Mouse (Mus musculus) liver, embryonic 14.5 days (tissue): ENCODE measurements around the gene Olfr90. TPM values are rescaled to one million over a fixed set of nuclear protein-coding genes. Genes with fewer than 3 reads are reported as not detected.

Experiments
- ATAC-seq: fragments of 200-750 bp; cut with Nextera tagmentation; 2 replicates; pipeline ENCODE4 v1.8.0; 2017; ENCODE audit warnings: moderate number of reproducible peaks, mild to moderate bottlenecking, moderate library complexity; ENCODE audit not compliant: insufficient read depth
- DNase-seq, 3 experiments: peaks; one replicate each; pipeline ENCODE4 v3.0.0-alpha.2; 2012 to 2013; ENCODE audit warnings: low read depth in 3 of 3, low spot score in 3 of 3
- H3K27ac ChIP-seq: fragments of 300-500 bp; sonication (generic); 2 replicates; pipeline ENCODE4 v1.5.1; 2014; ENCODE audit warnings: moderate library complexity, mild to moderate bottlenecking, control low read depth, inconsistent platforms
- H3K27me3 ChIP-seq: fragments of 300-500 bp; sonication (generic); 2 replicates; pipeline ENCODE4 v1.6.1; 2014; ENCODE audit warnings: mild to moderate bottlenecking, low read length, moderate library complexity; ENCODE audit not compliant: control insufficient read depth, insufficient read depth
- H3K36me3 ChIP-seq: fragments of 300-500 bp; sonication (generic); replicated peaks from 2 replicates; pipeline ENCODE4 v1.6.1; 2014; ENCODE audit warnings: low read depth; ENCODE audit not compliant: control insufficient read depth, insufficient read depth
- H3K4me1 ChIP-seq, 2 experiments: fragments of 200-500 bp in 1 of 2; fragments of 300-500 bp in 1 of 2; sonication (generic) in 1 of 2; replicated peaks; 2 replicates each; pipeline ENCODE4 v1.6.1; 2012 to 2014; ENCODE audit warnings: antibody characterized with exemption in 1 of 2, inconsistent platforms in 1 of 2, low read length in 1 of 2; ENCODE audit not compliant: control insufficient read depth in 2 of 2, insufficient read depth in 2 of 2
- H3K4me2 ChIP-seq: fragments of 300-500 bp; sonication (generic); 2 replicates; pipeline ENCODE4 v1.6.1; 2014; ENCODE audit warnings: low read depth, mild to moderate bottlenecking, control low read depth, moderate library complexity
- H3K4me3 ChIP-seq, 2 experiments: fragments of 200-500 bp in 1 of 2; fragments of 300-500 bp in 1 of 2; sonication (generic) in 1 of 2; 2 replicates each; pipeline ENCODE4 v1.5.1; 2012 to 2014; ENCODE audit warnings: low read depth in 2 of 2, low read length in 2 of 2, mild to moderate bottlenecking in 2 of 2, control low read depth in 1 of 2, inconsistent platforms in 1 of 2, moderate library complexity in 1 of 2; ENCODE audit not compliant: insufficient read depth in 1 of 2
- H3K9ac ChIP-seq: fragments of 300-500 bp; sonication (generic); replicated peaks from 2 replicates; pipeline ENCODE4 v1.6.1; 2014; ENCODE audit warnings: mild to moderate bottlenecking, control low read depth, moderate library complexity
- H3K9me3 ChIP-seq: fragments of 300-500 bp; sonication (generic); 2 replicates; pipeline ENCODE4 v1.6.1; 2016; ENCODE audit warnings: low read length, mixed read lengths; ENCODE audit not compliant: control insufficient read depth
- CTCF ChIP-seq: IDR thresholded peaks from 2 replicates; pipeline ENCODE4 v1.5.1; 2016; ENCODE audit warnings: antibody characterized with exemption, low read depth, control low read depth
- EP300 ChIP-seq: IDR thresholded peaks from 2 replicates; pipeline ENCODE4 v1.6.1; 2016; ENCODE audit warnings: antibody characterized with exemption, low read depth
- WGBS: fragments of 180-500 bp; shearing (Covaris S2); extraction: QIAGEN DNeasy Blood & Tissue Kit; methylation state at CpG from one replicate; pipeline ENCODE4 v1.1.7; 2014; ENCODE audit not compliant: insufficient replicate concordance; 5-methylcytosine and 5-hydroxymethylcytosine counted together
- polyA plus RNA-seq, 2 experiments: library from polyadenylated mRNA; depleted of rRNA in 1 of 2; stranded (reverse) in 1 of 2; unstranded in 1 of 2; fragments of >200 nt; fragmentation: Nextera tagmentation in 1 of 2; extraction: Ambion mirVana in 1 of 2; gene quantifications; 2 replicates each; pipeline versions ENCODE4 v1.2.1 to v1.2.3; 2012 to 2014

Olfr90 gene
- polyA plus RNA-seq, 2 experiments, result not detected

DNA sequence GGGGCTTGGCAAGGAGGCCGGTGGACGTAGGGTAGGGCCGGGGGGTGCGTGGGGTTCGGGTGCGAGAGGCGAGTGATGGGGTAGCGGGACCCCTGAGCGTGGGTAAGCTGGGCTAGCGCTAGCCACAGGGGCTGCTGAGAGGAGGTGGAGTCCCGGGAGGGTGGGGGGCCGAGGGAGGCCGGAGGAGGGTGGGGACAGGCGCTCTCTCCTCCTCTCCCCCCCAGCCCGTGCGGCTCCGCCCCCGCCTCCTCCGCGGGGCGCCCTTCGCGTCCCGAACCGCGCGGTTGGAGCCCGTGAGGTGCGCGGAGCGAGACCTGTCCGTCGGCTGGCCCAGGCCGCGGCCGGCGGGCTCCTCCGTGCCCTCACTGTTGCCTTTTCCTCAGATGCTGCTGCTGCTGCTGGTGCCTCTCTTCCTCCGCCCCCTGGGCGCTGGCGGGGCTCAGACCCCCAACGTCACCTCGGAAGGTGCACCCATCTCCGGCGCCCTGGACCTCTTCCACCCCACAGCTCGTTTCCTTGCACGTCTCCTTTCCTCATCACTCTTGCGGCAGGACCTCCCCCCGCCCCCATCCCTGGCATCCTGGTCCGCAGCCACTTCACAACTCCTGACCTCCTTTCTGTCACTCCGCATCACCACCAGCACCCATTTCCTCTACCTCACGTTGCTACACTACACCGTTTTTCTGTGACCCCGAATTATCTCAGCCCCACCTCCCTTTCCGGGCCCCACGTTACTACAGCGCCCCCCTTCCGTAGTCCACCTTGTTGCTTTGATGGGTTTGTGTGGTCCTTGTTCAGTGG lies 41.8 kb downstream of the Olfr90 start:
- H3K4me2 ChIP-seq, result peak overlapping the region; percentile 64
- H3K36me3 ChIP-seq, result no peaks in the 10 kb centered on the region
- H3K27me3 ChIP-seq, result peaks cover 68% of the 10 kb centered on the region
- TF ChIP-seq EP300 (no peak), CTCF (0 out of 2 replicates have a peak, but pooled peaks have one; percentile 15)
- ATAC-seq, result peak; percentile 46; the same call in 1 of the 2 replicates
- WGBS, result 2% methylated on average over 46 of the region's 58 CpGs
- no peak overlapping the region for H3K27ac ChIP-seq
- peak overlapping the region; percentile 37 to 50 for H3K4me3 ChIP-seq
- H3K4me1 ChIP-seq, result 0 out of 4 replicates have a peak, but pooled peaks cover 0 to 2% of the 10 kb centered on the region in 2 experiments
- no peak for DNase-seq
- H3K9ac ChIP-seq, result no peak overlapping the region; the same call in 1 of the 2 replicates
- H3K9me3 ChIP-seq, result no peaks in the 10 kb centered on the region

DNA sequence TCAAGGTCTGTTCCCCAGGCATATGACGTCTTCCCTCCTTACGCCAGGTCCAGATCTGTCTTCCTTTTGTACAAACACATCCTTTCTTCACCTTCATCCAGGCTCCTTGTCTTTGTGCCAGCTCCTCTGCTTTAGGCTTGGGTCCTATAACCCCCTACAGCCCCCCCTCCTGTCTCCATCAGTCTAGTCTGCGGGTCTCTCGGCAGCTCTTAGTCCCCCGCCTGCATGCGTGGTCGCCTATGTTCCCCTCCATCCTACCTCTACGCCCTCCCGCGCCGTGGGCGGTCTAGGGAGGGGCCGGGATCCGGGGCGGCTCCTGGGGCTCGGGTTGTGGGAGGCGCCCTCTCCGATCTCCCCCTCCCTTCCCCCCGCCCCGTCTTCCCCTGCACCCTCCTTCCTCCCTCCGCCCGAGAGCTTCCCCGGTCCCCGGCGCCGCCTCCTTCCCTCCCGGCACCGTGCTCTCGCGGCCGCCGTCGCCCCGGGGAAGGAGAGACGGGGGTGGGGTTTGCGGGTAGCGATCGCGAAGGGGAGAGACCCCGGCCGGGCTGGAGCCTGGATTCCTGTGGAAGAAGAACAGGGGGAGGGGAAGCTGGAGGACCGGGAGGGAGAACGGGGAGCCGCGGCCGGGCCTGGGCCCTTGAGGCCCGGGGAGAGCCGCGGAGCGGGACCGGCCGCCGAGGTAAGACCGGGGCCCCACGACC lies 42.5 kb downstream of the Olfr90 start, which contains the start of gene Gabbr1:
TSS of gene Gabbr1 (plus strand) at position 356 of the 701 bp plus-strand sequence.
- peaks cover 64% of the 10 kb centered on the region for H3K27me3 ChIP-seq
- H3K9ac ChIP-seq, result peak within 1 kb of the TSS; percentile 20; the same call in 1 of the 2 replicates
- ATAC-seq, result peak; percentile 69
- H3K4me1 ChIP-seq, result 0 out of 4 replicates have a peak, but pooled peaks cover 0 to 2% of the 10 kb centered on the region in 2 experiments
- TF ChIP-seq EP300, result no peak
- no peak for TF ChIP-seq CTCF
- peak within 1 kb of the TSS; percentile 37 to 50 for H3K4me3 ChIP-seq
- H3K4me2 ChIP-seq, result peak within 1 kb of the TSS; percentile 64
- no peaks in the 10 kb centered on the region for H3K9me3 ChIP-seq
- WGBS, result under 1% methylated on average over 47 of the region's 55 CpGs
- no peak for DNase-seq
- H3K36me3 ChIP-seq, result no peaks in the 10 kb centered on the region
- H3K27ac ChIP-seq, result no peak within 1 kb of the TSS

DNA sequence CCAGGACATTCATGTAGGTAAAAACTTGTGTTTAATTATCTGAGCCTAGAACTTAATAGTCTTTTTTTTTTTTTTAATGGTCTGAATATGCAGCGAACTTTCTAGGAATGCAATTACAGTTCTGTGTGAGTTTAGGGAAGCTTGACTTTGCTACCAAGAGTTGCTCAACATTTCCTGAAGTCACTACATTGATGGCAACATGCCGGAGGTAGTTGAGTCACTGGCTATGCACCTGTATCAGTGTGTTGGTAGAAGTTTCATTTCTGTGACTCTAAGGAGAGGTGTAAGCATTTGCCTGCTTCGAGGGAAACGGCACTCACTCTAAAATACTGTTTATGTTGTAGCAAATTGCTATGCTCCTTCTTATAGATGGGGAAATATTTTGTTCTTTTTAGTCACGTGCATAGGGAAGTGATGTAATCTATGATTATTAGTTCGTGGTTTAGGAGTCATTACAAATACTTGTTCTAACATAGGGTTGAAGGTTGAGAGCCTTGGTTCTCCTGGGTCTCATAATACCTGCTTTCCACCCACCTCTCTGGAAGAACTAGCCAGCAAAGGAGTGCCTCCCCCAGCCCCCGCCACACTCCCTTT lies 43.6 kb downstream of the Olfr90 start:
- Histone ChIP-seq H3K4me3 (no peak overlapping the region), H3K27ac (no peak overlapping the region), H3K9ac (no peak overlapping the region), H3K36me3 (no peaks in the 10 kb centered on the region), H3K4me2 (peak overlapping the region; percentile 64; the same call in 1 of the 2 replicates), H3K4me1 (no peaks in the 10 kb centered on the region), H3K9me3 (no peaks in the 10 kb centered on the region), H3K27me3 (peaks cover 53% of the 10 kb centered on the region)
- TF ChIP-seq EP300, result no peak
- no peak for TF ChIP-seq CTCF
- ATAC-seq (no peak), DNase-seq (no peak)
- 34% methylated on average over 7 of the region's 7 CpGs for WGBS

GRCm38 (mm10) chr17:37039127-37039894 lies 49.0 kb downstream of the Olfr90 start:
- Histone ChIP-seq H3K27me3 (0 out of 2 replicates have a peak, but pooled peaks cover under 1% of the 10 kb centered on the region), H3K36me3 (no peaks in the 10 kb centered on the region), H3K4me1 (no peaks in the 10 kb centered on the region), H3K27ac (no peak overlapping the region), H3K4me3 (no peak overlapping the region), H3K9me3 (no peaks in the 10 kb centered on the region), H3K4me2 (no peak overlapping the region), H3K9ac (no peak overlapping the region)
- ATAC-seq (no peak), DNase-seq (no peak)
- WGBS, result 43% methylated on average over 2 of the region's 2 CpGs
- TF ChIP-seq CTCF (no peak), EP300 (no peak)

Other genes starting within 250 kb of the Olfr90 start
- 0.15 and 0.26 TPM in 2 replicates for gene Trim15, start 221.3 kb downstream of the Olfr90 start, polyA plus RNA-seq (2012; rRNA removed)
- gene Trim15, start 221.3 kb downstream of the Olfr90 start, polyA plus RNA-seq (2014; fragmentation: Nextera tagmentation; extraction: Ambion mirVana), result 0.20 and 0.32 TPM in 2 replicates
- 82.4 and 114 TPM in 2 replicates for gene Trim10, start 218.9 kb downstream of the Olfr90 start, polyA plus RNA-seq (2012; rRNA removed)
- gene Trim10, start 218.9 kb downstream of the Olfr90 start, polyA plus RNA-seq (2014; fragmentation: Nextera tagmentation; extraction: Ambion mirVana), result 251 and 278 TPM in 2 replicates
- not detected in 2 replicates for gene Trim40, start 198.4 kb downstream of the Olfr90 start, polyA plus RNA-seq (2012; rRNA removed)
- gene Trim40, start 198.4 kb downstream of the Olfr90 start, polyA plus RNA-seq (2014; fragmentation: Nextera tagmentation; extraction: Ambion mirVana), result not detected in 2 replicates
- 0.03 TPM in 1 of 2 replicates, not detected in the other for gene Trim31, start 190.4 kb downstream of the Olfr90 start, polyA plus RNA-seq (2012; rRNA removed)
- not detected in 2 replicates for gene Trim31, start 190.4 kb downstream of the Olfr90 start, polyA plus RNA-seq (2014; fragmentation: Nextera tagmentation; extraction: Ambion mirVana)
- 0.02 TPM in 2 replicates for gene Rnf39, start 145.6 kb downstream of the Olfr90 start, polyA plus RNA-seq (2012; rRNA removed)
- gene Rnf39, start 145.6 kb downstream of the Olfr90 start, polyA plus RNA-seq (2014; fragmentation: Nextera tagmentation; extraction: Ambion mirVana), result not detected in 2 replicates
- gene Ppp1r11, start 136.8 kb downstream of the Olfr90 start, polyA plus RNA-seq (2012; rRNA removed), result 15.6 and 30.4 TPM in 2 replicates
- gene Ppp1r11, start 136.8 kb downstream of the Olfr90 start, polyA plus RNA-seq (2014; fragmentation: Nextera tagmentation; extraction: Ambion mirVana), result 35.6 and 43.0 TPM in 2 replicates
- gene Znrd1, start 129.9 kb downstream of the Olfr90 start, polyA plus RNA-seq (2012; rRNA removed), result 17.5 and 19.0 TPM in 2 replicates
- gene Znrd1, start 129.9 kb downstream of the Olfr90 start, polyA plus RNA-seq (2014; fragmentation: Nextera tagmentation; extraction: Ambion mirVana), result 25.3 and 28.2 TPM in 2 replicates
- gene Znrd1as, start 129.9 kb downstream of the Olfr90 start, polyA plus RNA-seq (2012; rRNA removed), result 1.6 and 3.3 TPM in 2 replicates
- 2.9 and 3.3 TPM in 2 replicates for gene Znrd1as, start 129.9 kb downstream of the Olfr90 start, polyA plus RNA-seq (2014; fragmentation: Nextera tagmentation; extraction: Ambion mirVana)
- gene 2410137M14Rik, start 107.3 kb downstream of the Olfr90 start, polyA plus RNA-seq (2012; rRNA removed), result not detected in 2 replicates
- gene 2410137M14Rik, start 107.3 kb downstream of the Olfr90 start, polyA plus RNA-seq (2014; fragmentation: Nextera tagmentation; extraction: Ambion mirVana), result not detected in 2 replicates
- gene H2-M5, start 99.0 kb downstream of the Olfr90 start, polyA plus RNA-seq (2012; rRNA removed), result 0.03 and 0.23 TPM in 2 replicates
- not detected in 2 replicates for gene H2-M5, start 99.0 kb downstream of the Olfr90 start, polyA plus RNA-seq (2014; fragmentation: Nextera tagmentation; extraction: Ambion mirVana)
- gene Zfp57, start 87.3 kb downstream of the Olfr90 start, polyA plus RNA-seq (2012; rRNA removed), result 3.3 and 3.5 TPM in 2 replicates
- gene Zfp57, start 87.3 kb downstream of the Olfr90 start, polyA plus RNA-seq (2014; fragmentation: Nextera tagmentation; extraction: Ambion mirVana), result 2.2 and 2.5 TPM in 2 replicates
- not detected in 2 replicates for gene Mog, start 65.1 kb downstream of the Olfr90 start, polyA plus RNA-seq (2012; rRNA removed)
- not detected in 2 replicates for gene Mog, start 65.1 kb downstream of the Olfr90 start, polyA plus RNA-seq (2014; fragmentation: Nextera tagmentation; extraction: Ambion mirVana)
- 2.2 and 2.7 TPM in 2 replicates for gene Gabbr1, start 42.5 kb downstream of the Olfr90 start, polyA plus RNA-seq (2012; rRNA removed)
- 0.24 and 0.30 TPM in 2 replicates for gene Gabbr1, start 42.5 kb downstream of the Olfr90 start, polyA plus RNA-seq (2014; fragmentation: Nextera tagmentation; extraction: Ambion mirVana)
- not detected in 2 replicates for gene Olfr91, start 9.8 kb upstream of the Olfr90 start, polyA plus RNA-seq (2012; rRNA removed)
- not detected in 2 replicates for gene Olfr91, start 9.8 kb upstream of the Olfr90 start, polyA plus RNA-seq (2014; fragmentation: Nextera tagmentation; extraction: Ambion mirVana)
- gene Olfr92, start 31.6 kb upstream of the Olfr90 start, polyA plus RNA-seq (2012; rRNA removed), result not detected in 2 replicates
- not detected in 2 replicates for gene Olfr92, start 31.6 kb upstream of the Olfr90 start, polyA plus RNA-seq (2014; fragmentation: Nextera tagmentation; extraction: Ambion mirVana)
- gene Olfr93, start 73.0 kb upstream of the Olfr90 start, polyA plus RNA-seq (2012; rRNA removed), result not detected in 2 replicates
- gene Olfr93, start 73.0 kb upstream of the Olfr90 start, polyA plus RNA-seq (2014; fragmentation: Nextera tagmentation; extraction: Ambion mirVana), result not detected in 2 replicates
- gene Ubd, start 105.4 kb upstream of the Olfr90 start, polyA plus RNA-seq (2012; rRNA removed), result not detected in 2 replicates
- gene Ubd, start 105.4 kb upstream of the Olfr90 start, polyA plus RNA-seq (2014; fragmentation: Nextera tagmentation; extraction: Ambion mirVana), result not detected in 2 replicates
- not detected in 2 replicates for gene Olfr94, start 112.5 kb upstream of the Olfr90 start, polyA plus RNA-seq (2012; rRNA removed)
- gene Olfr94, start 112.5 kb upstream of the Olfr90 start, polyA plus RNA-seq (2014; fragmentation: Nextera tagmentation; extraction: Ambion mirVana), result not detected in 2 replicates
- not detected in 2 replicates for gene Olfr95, start 124.6 kb upstream of the Olfr90 start, polyA plus RNA-seq (2012; rRNA removed)
- gene Olfr95, start 124.6 kb upstream of the Olfr90 start, polyA plus RNA-seq (2014; fragmentation: Nextera tagmentation; extraction: Ambion mirVana), result not detected in 2 replicates
- not detected in 2 replicates for gene Olfr96, start 131.6 kb upstream of the Olfr90 start, polyA plus RNA-seq (2012; rRNA removed)
- not detected in 2 replicates for gene Olfr96, start 131.6 kb upstream of the Olfr90 start, polyA plus RNA-seq (2014; fragmentation: Nextera tagmentation; extraction: Ambion mirVana)
- gene Olfr97, start 148.8 kb upstream of the Olfr90 start, polyA plus RNA-seq (2012; rRNA removed), result not detected in 2 replicates
- gene Olfr97, start 148.8 kb upstream of the Olfr90 start, polyA plus RNA-seq (2014; fragmentation: Nextera tagmentation; extraction: Ambion mirVana), result not detected in 2 replicates
- gene Olfr98, start 175.2 kb upstream of the Olfr90 start, polyA plus RNA-seq (2012; rRNA removed), result not detected in 2 replicates
- not detected in 2 replicates for gene Olfr98, start 175.2 kb upstream of the Olfr90 start, polyA plus RNA-seq (2014; fragmentation: Nextera tagmentation; extraction: Ambion mirVana)
- gene H2-M3, start 181.7 kb upstream of the Olfr90 start, polyA plus RNA-seq (2012; rRNA removed), result 0.67 and 0.76 TPM in 2 replicates
- 1.3 and 1.5 TPM in 2 replicates for gene H2-M3, start 181.7 kb upstream of the Olfr90 start, polyA plus RNA-seq (2014; fragmentation: Nextera tagmentation; extraction: Ambion mirVana)
- gene Olfr99, start 195.0 kb upstream of the Olfr90 start, polyA plus RNA-seq (2012; rRNA removed), result not detected in 2 replicates
- gene Olfr99, start 195.0 kb upstream of the Olfr90 start, polyA plus RNA-seq (2014; fragmentation: Nextera tagmentation; extraction: Ambion mirVana), result not detected in 2 replicates
- not detected in 2 replicates for gene Olfr101, start 215.8 kb upstream of the Olfr90 start, polyA plus RNA-seq (2012; rRNA removed)
- gene Olfr101, start 215.8 kb upstream of the Olfr90 start, polyA plus RNA-seq (2014; fragmentation: Nextera tagmentation; extraction: Ambion mirVana), result not detected in 2 replicates
- not detected in 2 replicates for gene Olfr102, start 228.6 kb upstream of the Olfr90 start, polyA plus RNA-seq (2012; rRNA removed)
- not detected in 2 replicates for gene Olfr102, start 228.6 kb upstream of the Olfr90 start, polyA plus RNA-seq (2014; fragmentation: Nextera tagmentation; extraction: Ambion mirVana)